Mouse (Mus musculus): ENCODE results near the gene Mcee.

The Mcee gene

GRCm38 (mm10) chr7:64392122-64392818 lies at the start of gene Mcee, which contains the start of gene Mphosph10:
TSS of gene Mcee (plus strand) at chr7:64392607.
TSS of gene Mphosph10 (minus strand) at chr7:64392268.
- DNase-seq: peak; percentile 95

GRCm38 (mm10) chr7:64347813-64348212 lies 44.6 kb upstream of the Mcee start:
- no peak for DNase-seq

- DNase-seq: no peak
These were observed 43.1 kb upstream of the Mcee start for GRCm38 (mm10) chr7:64349147-64349861.

GRCm38 (mm10) chr7:64351087-64351486 lies 41.3 kb upstream of the Mcee start:
- DNase-seq: peak; percentile 81

GRCm38 (mm10) chr7:64354206-64354605 lies 38.2 kb upstream of the Mcee start:
- DNase-seq: no peak

GRCm38 (mm10) chr7:64356661-64357060 lies 35.7 kb upstream of the Mcee start:
- no peak for DNase-seq

GRCm38 (mm10) chr7:64357405-64357804 lies 35.0 kb upstream of the Mcee start:
- peak; percentile 52 for DNase-seq

- no peak for DNase-seq
These were observed 33.7 kb upstream of the Mcee start for GRCm38 (mm10) chr7:64358666-64359065.

GRCm38 (mm10) chr7:64359943-64360585 lies 32.3 kb upstream of the Mcee start:
- no peak for DNase-seq

- DNase-seq: no peak
These were observed 31.8 kb upstream of the Mcee start for GRCm38 (mm10) chr7:64360586-64360945.

- no peak for DNase-seq
These were observed 26.5 kb upstream of the Mcee start for GRCm38 (mm10) chr7:64365863-64366262.

GRCm38 (mm10) chr7:64369841-64370240 lies 22.6 kb upstream of the Mcee start:
- DNase-seq: no peak

- no peak for DNase-seq
These were observed 20.2 kb upstream of the Mcee start for GRCm38 (mm10) chr7:64371940-64372878.

GRCm38 (mm10) chr7:64373147-64373829 lies 19.1 kb upstream of the Mcee start:
- no peak for DNase-seq

GRCm38 (mm10) chr7:64373830-64374562 lies 18.4 kb upstream of the Mcee start, which contains the start of gene Fan1:
TSS of gene Fan1 (minus strand) at chr7:64374095.
- DNase-seq: peak; percentile 86

GRCm38 (mm10) chr7:64391479-64391878 lies 928 bp upstream of the Mcee start:
- peak; percentile 49 for DNase-seq

GRCm38 (mm10) chr7:64392819-64393151 lies 378 bp downstream of the Mcee start:
- DNase-seq: no peak

GRCm38 (mm10) chr7:64400725-64401124 lies 8.3 kb downstream of the Mcee start:
- no peak for DNase-seq

- no peak for DNase-seq
These were observed 10.0 kb downstream of the Mcee start for GRCm38 (mm10) chr7:64402452-64402851.

GRCm38 (mm10) chr7:64403989-64404388 lies 11.6 kb downstream of the Mcee start:
- DNase-seq: no peak

GRCm38 (mm10) chr7:64424861-64425260 lies 32.5 kb downstream of the Mcee start:
- peak; percentile 58 for DNase-seq

All from cerebellum, adult 9-11 months (tissue).